Mouse (Mus musculus) frontal cortex, postnatal 14 days (tissue): Measurements from ENCODE around the gene Rnf19b.
A peak's percentile ranks its signal among the peaks of the same experiment; 100 is the strongest.

Source experiments
- DNase-seq, 2 experiments: peaks; one replicate each; pipeline ENCODE4 v3.0.0; 2022; ENCODE audit warnings: low spot score in 2 of 2

Rnf19b gene

GRCm38 (mm10) chr4:129079126-129079525 lies 21.1 kb downstream of the Rnf19b start:
- no peak for DNase-seq

- DNase-seq = no peak
Observed at GRCm38 (mm10) chr4:129081041-129081440, 23.0 kb downstream of the Rnf19b start.

GRCm38 (mm10) chr4:129081512-129081911 lies 23.4 kb downstream of the Rnf19b start:
- DNase-seq = peak; percentile 23 to 39

- no peak for DNase-seq
Observed at GRCm38 (mm10) chr4:129081939-129082338, 23.9 kb downstream of the Rnf19b start.

- peak; percentile 29 to 42 for DNase-seq
Observed at GRCm38 (mm10) chr4:129082379-129083115, 24.5 kb downstream of the Rnf19b start.

GRCm38 (mm10) chr4:129084896-129085295 lies 26.8 kb downstream of the Rnf19b start:
- no peak for DNase-seq

GRCm38 (mm10) chr4:129086078-129086477 lies 28.0 kb downstream of the Rnf19b start:
- peak in 1 of 2 experiments; percentile 66 for DNase-seq

- no peak for DNase-seq
Observed at GRCm38 (mm10) chr4:129087850-129088249, 29.8 kb downstream of the Rnf19b start.

GRCm38 (mm10) chr4:129095276-129095675 lies 37.2 kb downstream of the Rnf19b start:
- DNase-seq = no peak

GRCm38 (mm10) chr4:129097006-129097405 lies 38.9 kb downstream of the Rnf19b start:
- DNase-seq = no peak

- no peak for DNase-seq
Observed at GRCm38 (mm10) chr4:129102133-129102829, 44.2 kb downstream of the Rnf19b start.

- no peak for DNase-seq
Observed at GRCm38 (mm10) chr4:129105356-129105755, 47.3 kb downstream of the Rnf19b start, which contains the start of gene Tmem54. Gene Tmem54, plus strand, starts transcription at chr4:129105548.

- no peak for DNase-seq
Observed at GRCm38 (mm10) chr4:129106073-129106472, 48.0 kb downstream of the Rnf19b start.

GRCm38 (mm10) chr4:129107348-129107899 lies 49.4 kb downstream of the Rnf19b start:
- DNase-seq = no peak

- no peak for DNase-seq
Observed at GRCm38 (mm10) chr4:129108624-129109023, 50.6 kb downstream of the Rnf19b start.

GRCm38 (mm10) chr4:129110804-129111203 lies 52.7 kb downstream of the Rnf19b start:
- DNase-seq = no peak

- DNase-seq = no peak
Observed at GRCm38 (mm10) chr4:129111350-129111749, 53.3 kb downstream of the Rnf19b start.

- DNase-seq = no peak
Observed at GRCm38 (mm10) chr4:129112231-129112630, 54.2 kb downstream of the Rnf19b start.

- DNase-seq = peak; percentile 80 to 85
Observed at GRCm38 (mm10) chr4:129113083-129113988, 55.3 kb downstream of the Rnf19b start.

GRCm38 (mm10) chr4:129116703-129117102 lies 58.6 kb downstream of the Rnf19b start:
- no peak for DNase-seq

- DNase-seq = no peak
Observed at GRCm38 (mm10) chr4:129117720-129118510, 59.8 kb downstream of the Rnf19b start.
